ENCODE assay signal across 7 mouse cellular contexts in the genomic region with DNA sequence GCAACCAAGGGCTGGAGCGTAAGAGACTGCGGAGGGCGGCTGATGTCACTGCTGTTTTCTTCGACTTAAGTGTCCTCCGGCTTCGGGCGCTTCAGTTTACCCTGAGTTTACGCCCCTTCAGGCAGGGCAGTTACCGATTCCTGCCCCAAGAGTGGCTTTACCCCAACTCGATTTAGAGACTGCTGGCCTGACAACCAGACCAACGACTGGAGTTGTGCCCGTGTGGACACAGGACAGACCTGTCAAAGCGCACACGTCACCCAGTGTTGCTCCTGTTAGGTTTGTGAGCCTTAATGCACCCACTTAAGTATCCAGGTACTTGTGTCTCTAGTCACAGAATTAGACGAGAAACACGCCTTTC. TPM values are rescaled to one million over a fixed set of nuclear protein-coding genes. Genes with fewer than 3 reads are reported as not detected.
DNase-seq lines count a peak whose midpoint lies in the region; ATAC-seq and TF ChIP-seq lines count a peak whose summit lies in the region.

No protein-coding gene starts in this region.

- WGBS in forebrain, embryonic 12.5 days: 20% methylated on average over 16 of the region's 16 CpGs
- 12% methylated on average over 16 of the region's 16 CpGs for WGBS in liver, embryonic 12.5 days (ENCODE audit: insufficient replicate concordance)
- WGBS in stomach, postnatal 0 days: 13% methylated on average over 16 of the region's 16 CpGs

- TF ChIP-seq CTCF in stomach, postnatal 0 days (IDR thresholded peaks at IDR 0.05; ENCODE audit: low read depth): no peak

- peak overlapping the region; percentile 58 for H3K4me3 ChIP-seq in forebrain, embryonic 12.5 days (replicated peaks)
- H3K4me3 ChIP-seq in liver, embryonic 12.5 days: peak overlapping the region; percentile 63
- peak overlapping the region; percentile 69 for H3K4me3 ChIP-seq in stomach, postnatal 0 days (ENCODE audit: low read depth, low read length)

- peaks cover 11% of the 10 kb centered on the region for H3K4me1 ChIP-seq in forebrain, embryonic 12.5 days
- H3K4me1 ChIP-seq in liver, embryonic 12.5 days: 0 out of 2 replicates have a peak, but pooled peaks cover 6% of the 10 kb centered on the region
- H3K4me1 ChIP-seq in stomach, postnatal 0 days (replicated peaks; ENCODE audit: control insufficient read depth, insufficient read depth): no peaks in the 10 kb centered on the region

- no peaks in the 10 kb centered on the region for H3K36me3 ChIP-seq in forebrain, embryonic 12.5 days (replicated peaks)
- H3K36me3 ChIP-seq in liver, embryonic 12.5 days: no peaks in the 10 kb centered on the region
- H3K36me3 ChIP-seq in stomach, postnatal 0 days (ENCODE audit: control insufficient read depth, insufficient read depth, low read length): no peaks in the 10 kb centered on the region

- H3K27me3 ChIP-seq in forebrain, embryonic 12.5 days: no peaks in the 10 kb centered on the region
- H3K27me3 ChIP-seq in liver, embryonic 12.5 days (replicated peaks): no peaks in the 10 kb centered on the region
- H3K27me3 ChIP-seq in stomach, postnatal 0 days (ENCODE audit: control insufficient read depth, insufficient read depth, low read length): no peaks in the 10 kb centered on the region

- H3K27ac ChIP-seq in forebrain, embryonic 12.5 days: no peak overlapping the region
- peak overlapping the region; percentile 28 for H3K27ac ChIP-seq in liver, embryonic 12.5 days
- peak overlapping the region; percentile 74 for H3K27ac ChIP-seq in stomach, postnatal 0 days (replicated peaks)

- peak overlapping the region; percentile 73 for H3K4me2 ChIP-seq in forebrain, embryonic 12.5 days
- H3K4me2 ChIP-seq in liver, embryonic 12.5 days: peak overlapping the region; percentile 80
- peak overlapping the region; percentile 87 for H3K4me2 ChIP-seq in stomach, postnatal 0 days (replicated peaks; ENCODE audit: low read depth)

- ATAC-seq in forebrain, embryonic 12.5 days (ENCODE audit: low FRiP score): peak; percentile 80
- ATAC-seq in liver, embryonic 12.5 days: peak; percentile 68
- ATAC-seq in stomach, postnatal 0 days (ENCODE audit: low FRiP score, low TSS enrichment): peak; percentile 67

- H3K9ac ChIP-seq in forebrain, embryonic 12.5 days: peak overlapping the region; percentile 65
- peak overlapping the region; percentile 77 for H3K9ac ChIP-seq in liver, embryonic 12.5 days
- H3K9ac ChIP-seq in stomach, postnatal 0 days (ENCODE audit: low read length): peak overlapping the region; percentile 73

- H3K9me3 ChIP-seq in forebrain, embryonic 12.5 days: no peaks in the 10 kb centered on the region
- H3K9me3 ChIP-seq in liver, embryonic 12.5 days (replicated peaks): no peaks in the 10 kb centered on the region
- no peaks in the 10 kb centered on the region for H3K9me3 ChIP-seq in stomach, postnatal 0 days (ENCODE audit: control insufficient read depth, low read length)

- DNase-seq in right cerebral cortex, postnatal 14 days: peak; percentile 4
- no peak for DNase-seq in right cerebral cortex, postnatal 4 days
- DNase-seq in stomach, postnatal 0 days (ENCODE audit: low spot score): no peak
- no peak for DNase-seq in gastrocnemius, adult 18-20 months (ENCODE audit: low spot score)
- no peak for DNase-seq in cerebellum, postnatal 10 days

- no peak for TF ChIP-seq EP300 in stomach, postnatal 0 days (optimal IDR thresholded peaks at IDR 0.05)

RNA-seq across cellular contexts. Expression of a gene that starts 0.3 kb away (rescaled TPM):
- 37.0 and 37.2 TPM in 2 replicates for polyA plus RNA-seq in forebrain, embryonic 12.5 days (2016; fragmentation: Nextera tagmentation; extraction: Ambion mirVana)
- 13.7 and 16.1 TPM in 2 replicates for polyA plus RNA-seq in liver, embryonic 12.5 days (2016; fragmentation: Nextera tagmentation; extraction: Ambion mirVana)
- 39.0 and 39.1 TPM in 2 replicates for polyA plus RNA-seq in stomach, postnatal 0 days (2015; fragmentation: Nextera tagmentation; extraction: Ambion mirVana)
- total RNA-seq in gastrocnemius, adult 18-20 months (2021): 10 to 100 TPM; 12.7 to 13.5 TPM

RNA-seq across cellular contexts. Expression of a gene that starts 49.4 kb away (rescaled TPM):
- polyA plus RNA-seq in forebrain, embryonic 12.5 days (2016; fragmentation: Nextera tagmentation; extraction: Ambion mirVana): not detected in 2 replicates
- polyA plus RNA-seq in liver, embryonic 12.5 days (2016; fragmentation: Nextera tagmentation; extraction: Ambion mirVana): not detected in 2 replicates
- not detected in 2 replicates for polyA plus RNA-seq in stomach, postnatal 0 days (2015; fragmentation: Nextera tagmentation; extraction: Ambion mirVana)
- total RNA-seq in gastrocnemius, adult 18-20 months (2021): not detected
